Mouse (Mus musculus): Measurements from ENCODE around the gene Tuba3b. TPM values are rescaled to one million over a fixed set of nuclear protein-coding genes. Genes with fewer than 3 reads are reported as not detected.

Gene Tuba3b
- polyA plus RNA-seq, 1 experiment from 2014 or later: not detected

- H3K36me3 ChIP-seq (ENCODE audit: control insufficient read depth, insufficient read depth, low read length): no peaks in the 10 kb centered on the region
- no peak for ATAC-seq
- H3K4me1 ChIP-seq (ENCODE audit: control insufficient read depth, insufficient read depth, low read length): no peaks in the 10 kb centered on the region; the same call in 1 of the 2 replicates
- no peak overlapping the region for H3K4me2 ChIP-seq (ENCODE audit: low read depth, low read length)
- H3K27me3 ChIP-seq (replicated peaks; ENCODE audit: control insufficient read depth, insufficient read depth, low read length): no peaks in the 10 kb centered on the region
- H3K9me3 ChIP-seq (ENCODE audit: control insufficient read depth, low read length): no peaks in the 10 kb centered on the region
- no peak overlapping the region for H3K4me3 ChIP-seq (ENCODE audit: low read length)
- no peak overlapping the region for H3K9ac ChIP-seq (ENCODE audit: low read depth, low read length)
- no peak overlapping the region for H3K27ac ChIP-seq (ENCODE audit: low read length)
- 87% methylated on average over 5 of the region's 5 CpGs for WGBS
Measured at GRCm38 (mm10) chr6:145653626-145654025, 38.1 kb downstream of the Tuba3b start.

- no peak overlapping the region for H3K4me2 ChIP-seq (ENCODE audit: low read depth, low read length)
- no peak overlapping the region for H3K9ac ChIP-seq (ENCODE audit: low read depth, low read length)
- H3K4me3 ChIP-seq (ENCODE audit: low read length): no peak overlapping the region
- H3K36me3 ChIP-seq (ENCODE audit: control insufficient read depth, insufficient read depth, low read length): no peaks in the 10 kb centered on the region
- H3K27me3 ChIP-seq (replicated peaks; ENCODE audit: control insufficient read depth, insufficient read depth, low read length): no peaks in the 10 kb centered on the region
- no peaks in the 10 kb centered on the region; the same call in 1 of the 2 replicates for H3K4me1 ChIP-seq (ENCODE audit: control insufficient read depth, insufficient read depth, low read length)
- no peak for ATAC-seq
- 67% methylated on average over 8 of the region's 8 CpGs for WGBS
- H3K9me3 ChIP-seq (ENCODE audit: control insufficient read depth, low read length): no peaks in the 10 kb centered on the region
- no peak overlapping the region for H3K27ac ChIP-seq (ENCODE audit: low read length)
Measured at GRCm38 (mm10) chr6:145654062-145654836, 38.7 kb downstream of the Tuba3b start.

DNA sequence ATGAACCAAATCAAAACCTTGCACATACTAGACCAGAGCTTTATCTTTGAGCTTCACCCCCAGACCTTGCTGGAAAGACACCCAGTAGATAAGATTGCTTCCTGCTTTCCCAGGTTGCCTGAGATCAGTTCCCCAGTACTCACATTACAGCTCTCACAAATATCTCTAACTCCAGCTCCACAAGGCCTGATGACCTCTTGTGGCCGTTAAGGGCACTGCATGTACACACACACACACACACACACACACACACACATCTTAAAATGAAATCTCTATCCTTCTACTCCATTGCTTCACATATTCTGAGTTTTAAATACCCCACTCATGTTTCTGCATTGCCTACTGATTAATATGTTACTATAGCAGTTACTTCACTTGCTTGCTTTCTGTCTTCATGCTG, 40.1 kb downstream of the Tuba3b start:
- no peak overlapping the region for H3K27ac ChIP-seq (ENCODE audit: low read length)

DNA sequence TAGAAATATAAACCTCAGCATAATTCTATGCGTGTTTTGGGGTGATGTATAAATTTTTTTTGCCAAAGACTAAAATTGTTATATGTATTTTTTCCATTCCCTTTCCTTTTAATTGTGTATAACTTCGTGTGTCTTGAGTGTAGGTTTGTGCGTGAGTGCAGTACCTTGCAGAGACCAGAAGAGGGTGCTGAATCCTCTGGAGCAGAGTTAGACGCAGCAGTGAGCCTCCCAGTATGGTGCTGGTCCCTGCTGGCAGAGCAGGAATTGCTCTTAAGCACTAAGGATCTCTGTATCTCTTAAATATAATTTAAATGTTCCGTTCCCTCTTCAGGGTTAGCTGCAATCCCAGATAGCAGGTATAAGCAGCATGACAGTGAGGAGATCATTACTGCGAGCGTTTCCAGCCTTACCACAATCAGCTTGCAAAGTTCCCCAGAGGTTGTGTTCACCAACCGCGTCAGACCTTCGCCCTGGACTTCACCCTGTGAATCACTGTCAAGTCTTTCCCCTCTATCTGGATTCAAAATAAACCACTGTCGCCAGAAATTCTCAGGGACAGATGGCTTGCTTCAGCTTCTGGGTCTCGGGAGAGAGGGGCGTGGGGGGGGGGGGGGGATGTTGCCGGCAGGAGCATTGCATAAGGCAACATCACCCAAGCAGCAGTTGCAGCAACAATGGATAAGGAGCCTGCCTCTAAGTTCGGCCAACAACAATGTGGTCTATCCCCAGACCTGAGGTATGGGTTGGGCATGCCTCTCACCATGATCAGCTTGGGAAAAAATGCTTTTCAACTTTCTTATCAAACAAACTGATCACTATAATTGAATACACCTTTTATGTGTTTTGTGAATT, 41.4 kb downstream of the Tuba3b start:
- WGBS: 70% methylated on average over 15 of the region's 15 CpGs
- no peak overlapping the region for H3K4me3 ChIP-seq (ENCODE audit: low read length)

More for the DNA sequence above, 40.1 kb downstream of the Tuba3b start:
- Histone ChIP-seq H3K4me1 (ENCODE audit: control insufficient read depth, insufficient read depth, low read length) (no peaks in the 10 kb centered on the region; the same call in 1 of the 2 replicates), H3K36me3 (ENCODE audit: control insufficient read depth, insufficient read depth, low read length) (no peaks in the 10 kb centered on the region), H3K27me3 (replicated peaks; ENCODE audit: control insufficient read depth, insufficient read depth, low read length) (no peaks in the 10 kb centered on the region), H3K9ac (ENCODE audit: low read depth, low read length) (no peak overlapping the region), H3K4me2 (ENCODE audit: low read depth, low read length) (no peak overlapping the region), H3K9me3 (ENCODE audit: control insufficient read depth, low read length) (no peaks in the 10 kb centered on the region), H3K4me3 (ENCODE audit: low read length) (no peak overlapping the region)
- WGBS: 76% methylated on average over 1 of the region's 1 CpGs
- no peak for ATAC-seq

DNA sequence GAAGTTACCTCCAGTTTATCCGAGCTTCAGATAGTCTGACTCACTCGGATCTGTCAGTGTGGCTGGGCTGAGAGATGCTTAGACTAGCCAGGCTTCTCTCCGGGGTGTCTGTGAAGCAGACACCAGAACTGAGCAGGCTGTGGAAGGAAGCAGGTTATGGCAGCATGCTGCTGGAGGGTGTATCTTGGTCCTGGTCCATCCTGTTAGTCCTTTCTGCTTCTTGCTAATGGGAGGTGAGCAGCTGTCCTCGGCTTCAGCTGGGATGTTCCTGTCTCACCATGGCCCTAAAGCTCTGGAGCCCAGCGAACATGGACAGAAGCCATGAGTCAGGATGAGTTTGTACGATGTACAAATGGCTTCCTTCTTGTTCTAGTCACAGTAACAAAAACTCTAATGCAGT, 43.6 kb downstream of the Tuba3b start:
- ATAC-seq: no peak
- Histone ChIP-seq H3K9ac (ENCODE audit: low read depth, low read length) (no peak overlapping the region), H3K4me1 (ENCODE audit: control insufficient read depth, insufficient read depth, low read length) (no peaks in the 10 kb centered on the region; the same call in 1 of the 2 replicates), H3K36me3 (ENCODE audit: control insufficient read depth, insufficient read depth, low read length) (no peaks in the 10 kb centered on the region), H3K9me3 (ENCODE audit: control insufficient read depth, low read length) (no peaks in the 10 kb centered on the region), H3K4me2 (ENCODE audit: low read depth, low read length) (no peak overlapping the region), H3K27me3 (replicated peaks; ENCODE audit: control insufficient read depth, insufficient read depth, low read length) (no peaks in the 10 kb centered on the region), H3K4me3 (ENCODE audit: low read length) (no peak overlapping the region), H3K27ac (ENCODE audit: low read length) (no peak overlapping the region)
- 71% methylated on average over 6 of the region's 6 CpGs for WGBS

More for the DNA sequence above, 41.4 kb downstream of the Tuba3b start:
- no peak for ATAC-seq
- no peaks in the 10 kb centered on the region for H3K36me3 ChIP-seq (ENCODE audit: control insufficient read depth, insufficient read depth, low read length)
- H3K4me1 ChIP-seq (ENCODE audit: control insufficient read depth, insufficient read depth, low read length): no peaks in the 10 kb centered on the region; the same call in 1 of the 2 replicates
- H3K27ac ChIP-seq (ENCODE audit: low read length): no peak overlapping the region
- H3K4me2 ChIP-seq (ENCODE audit: low read depth, low read length): no peak overlapping the region
- no peaks in the 10 kb centered on the region for H3K9me3 ChIP-seq (ENCODE audit: control insufficient read depth, low read length)
- H3K27me3 ChIP-seq (replicated peaks; ENCODE audit: control insufficient read depth, insufficient read depth, low read length): no peaks in the 10 kb centered on the region
- no peak overlapping the region for H3K9ac ChIP-seq (ENCODE audit: low read depth, low read length)

- WGBS: 73% methylated on average over 11 of the region's 11 CpGs
- H3K9ac ChIP-seq (ENCODE audit: low read depth, low read length): no peak overlapping the region
- peaks cover 3% of the 10 kb centered on the region; the same call in 1 of the 2 replicates for H3K9me3 ChIP-seq (ENCODE audit: control insufficient read depth, low read length)
- ATAC-seq: no peak
- H3K4me1 ChIP-seq (ENCODE audit: control insufficient read depth, insufficient read depth, low read length): no peaks in the 10 kb centered on the region
- H3K27me3 ChIP-seq (replicated peaks; ENCODE audit: control insufficient read depth, insufficient read depth, low read length): no peaks in the 10 kb centered on the region
- no peak overlapping the region for H3K4me2 ChIP-seq (ENCODE audit: low read depth, low read length)
- H3K27ac ChIP-seq (ENCODE audit: low read length): no peak overlapping the region
- H3K36me3 ChIP-seq (ENCODE audit: control insufficient read depth, insufficient read depth, low read length): no peaks in the 10 kb centered on the region
- H3K4me3 ChIP-seq (ENCODE audit: low read length): no peak overlapping the region
Measured at GRCm38 (mm10) chr6:145660943-145661342, 45.4 kb downstream of the Tuba3b start.

GRCm38 (mm10) chr6:145664208-145664607, 48.7 kb downstream of the Tuba3b start:
- Histone ChIP-seq H3K9ac (ENCODE audit: low read depth, low read length) (no peak overlapping the region), H3K4me2 (ENCODE audit: low read depth, low read length) (no peak overlapping the region), H3K4me3 (ENCODE audit: low read length) (no peak overlapping the region), H3K9me3 (ENCODE audit: control insufficient read depth, low read length) (peaks cover 6% of the 10 kb centered on the region; the same call in 1 of the 2 replicates), H3K36me3 (ENCODE audit: control insufficient read depth, insufficient read depth, low read length) (no peaks in the 10 kb centered on the region), H3K27me3 (replicated peaks; ENCODE audit: control insufficient read depth, insufficient read depth, low read length) (no peaks in the 10 kb centered on the region), H3K27ac (ENCODE audit: low read length) (no peak overlapping the region), H3K4me1 (ENCODE audit: control insufficient read depth, insufficient read depth, low read length) (no peaks in the 10 kb centered on the region)
- no peak for ATAC-seq
- 67% methylated on average over 5 of the region's 5 CpGs for WGBS

GRCm38 (mm10) chr6:145665751-145666150, 50.2 kb downstream of the Tuba3b start:
- no peak overlapping the region for H3K4me2 ChIP-seq (ENCODE audit: low read depth, low read length)
- H3K27ac ChIP-seq (ENCODE audit: low read length): no peak overlapping the region
- H3K4me1 ChIP-seq (ENCODE audit: control insufficient read depth, insufficient read depth, low read length): no peaks in the 10 kb centered on the region
- 89% methylated on average over 3 of the region's 3 CpGs for WGBS
- no peak overlapping the region for H3K9ac ChIP-seq (ENCODE audit: low read depth, low read length)
- H3K4me3 ChIP-seq (ENCODE audit: low read length): no peak overlapping the region
- peaks cover 6% of the 10 kb centered on the region; the same call in 1 of the 2 replicates for H3K9me3 ChIP-seq (ENCODE audit: control insufficient read depth, low read length)
- H3K36me3 ChIP-seq (ENCODE audit: control insufficient read depth, insufficient read depth, low read length): no peaks in the 10 kb centered on the region
- H3K27me3 ChIP-seq (replicated peaks; ENCODE audit: control insufficient read depth, insufficient read depth, low read length): no peaks in the 10 kb centered on the region
- no peak for ATAC-seq

- no peaks in the 10 kb centered on the region for H3K36me3 ChIP-seq (ENCODE audit: control insufficient read depth, insufficient read depth, low read length)
- H3K27me3 ChIP-seq (replicated peaks; ENCODE audit: control insufficient read depth, insufficient read depth, low read length): no peaks in the 10 kb centered on the region
- no peaks in the 10 kb centered on the region for H3K4me1 ChIP-seq (ENCODE audit: control insufficient read depth, insufficient read depth, low read length)
- H3K27ac ChIP-seq (ENCODE audit: low read length): no peak overlapping the region
- peaks cover 6% of the 10 kb centered on the region; the same call in 1 of the 2 replicates for H3K9me3 ChIP-seq (ENCODE audit: control insufficient read depth, low read length)
- WGBS: 64% methylated on average over 3 of the region's 3 CpGs
- no peak for ATAC-seq
- no peak overlapping the region for H3K9ac ChIP-seq (ENCODE audit: low read depth, low read length)
- H3K4me3 ChIP-seq (ENCODE audit: low read length): no peak overlapping the region
- H3K4me2 ChIP-seq (ENCODE audit: low read depth, low read length): no peak overlapping the region
Measured at GRCm38 (mm10) chr6:145667654-145668053, 52.1 kb downstream of the Tuba3b start.
